Mouse (Mus musculus) midbrain, embryonic 15.5 days (tissue): ENCODE measurements at regions not wholly inside any gene's neighbourhood (a gene's known extent, or its start where the extent isn't known, plus 50 kb on each side); places are given as distances from the start of the nearest gene placed in this dataset. TPM values are rescaled to one million over a fixed set of nuclear protein-coding genes. Genes with fewer than 3 reads are reported as not detected.

Experiments
- ATAC-seq: fragments of 200-750 bp; cut with Nextera tagmentation; replicated peaks from 2 replicates; pipeline ENCODE4 v1.8.0; 2017; ENCODE audit warnings: moderate TSS enrichment
- H3K27ac ChIP-seq: fragments of 300-500 bp; sonication (generic); 2 replicates; pipeline ENCODE4 v1.5.1; 2015; ENCODE audit warnings: mild to moderate bottlenecking, inconsistent platforms
- H3K27me3 ChIP-seq: fragments of 300-500 bp; sonication (generic); replicated peaks from 2 replicates; pipeline ENCODE4 v1.6.1; 2015; ENCODE audit warnings: inconsistent platforms
- H3K36me3 ChIP-seq: fragments of 300-500 bp; sonication (generic); replicated peaks from 2 replicates; pipeline ENCODE4 v1.6.1; 2015; ENCODE audit warnings: inconsistent platforms
- H3K4me1 ChIP-seq: fragments of 300-500 bp; sonication (generic); 2 replicates; pipeline ENCODE4 v1.6.1; 2015; ENCODE audit warnings: inconsistent platforms
- H3K4me2 ChIP-seq: fragments of 300-500 bp; sonication (generic); 2 replicates; pipeline ENCODE4 v1.6.1; 2015; ENCODE audit warnings: inconsistent platforms, mild to moderate bottlenecking, moderate library complexity
- H3K4me3 ChIP-seq: fragments of 300-500 bp; sonication (generic); 2 replicates; pipeline ENCODE4 v1.5.1; 2015; ENCODE audit warnings: mild to moderate bottlenecking, inconsistent platforms
- H3K9ac ChIP-seq: fragments of 300-500 bp; sonication (generic); 2 replicates; pipeline ENCODE4 v1.6.1; 2015; ENCODE audit warnings: mild to moderate bottlenecking, inconsistent platforms
- H3K9me3 ChIP-seq: fragments of 300-500 bp; sonication (generic); 2 replicates; pipeline ENCODE4 v1.6.1; 2016; ENCODE audit warnings: inconsistent platforms
- WGBS: fragments of 180-500 bp; shearing (Covaris S2); methylation state at CpG from one replicate; pipeline ENCODE4 v1.1.7; 2015; ENCODE audit warnings: mixed read lengths; 5-methylcytosine and 5-hydroxymethylcytosine counted together
- microRNA-seq: library from miRNA; unstranded; fragments of <30 nt; microRNA quantifications from one replicate; pipeline ENCODE4, GENCODE M21; 2016

- H3K9me3 ChIP-seq: no peaks in the 10 kb centered on the region; the same call in 1 of the 2 replicates
- H3K27me3 ChIP-seq: no peaks in the 10 kb centered on the region
- H3K4me1 ChIP-seq: no peaks in the 10 kb centered on the region
- H3K9ac ChIP-seq: no peak overlapping the region
- no peak overlapping the region for H3K27ac ChIP-seq
- H3K4me2 ChIP-seq: no peak overlapping the region
- no peaks in the 10 kb centered on the region for H3K36me3 ChIP-seq
- H3K4me3 ChIP-seq: no peak overlapping the region
- no peak for ATAC-seq
- 48% methylated on average over 9 of the region's 9 CpGs for WGBS
These were observed 49.9 kb upstream of the Prox1 start for GRCm38 (mm10) chr1:190220417-190220816.

Small RNAs in the stretch of these regions (microRNA-seq; reads per million reads assigned to microRNA genes)
- not detected for gene Gm47294
